Mouse (Mus musculus) layer of hippocampus, adult 8-10 months (tissue): ENCODE data around the gene Kdelc2. TPM values are rescaled to one million over a fixed set of nuclear protein-coding genes. Genes with fewer than 3 reads are reported as not detected.

Source experiments
- DNase-seq, 2 experiments: peaks; one replicate each; pipeline ENCODE4 v3.0.0; 2022; ENCODE audit warnings: low spot score in 2 of 2
- microRNA-seq, 2 experiments: library from miRNA; unstranded; fragments of <30 nt; microRNA quantifications; one replicate each; pipeline ENCODE4 v1.2.0; 2022
- total RNA-seq, 4 experiments: library from RNA; stranded (reverse); gene quantifications; 2 replicates each; pipeline ENCODE4 v1.2.4; 2022

The Kdelc2 gene
- total RNA-seq, 4 experiments from 2014 or later = 6.3 to 9.5 (median 7.7) TPM

DNA sequence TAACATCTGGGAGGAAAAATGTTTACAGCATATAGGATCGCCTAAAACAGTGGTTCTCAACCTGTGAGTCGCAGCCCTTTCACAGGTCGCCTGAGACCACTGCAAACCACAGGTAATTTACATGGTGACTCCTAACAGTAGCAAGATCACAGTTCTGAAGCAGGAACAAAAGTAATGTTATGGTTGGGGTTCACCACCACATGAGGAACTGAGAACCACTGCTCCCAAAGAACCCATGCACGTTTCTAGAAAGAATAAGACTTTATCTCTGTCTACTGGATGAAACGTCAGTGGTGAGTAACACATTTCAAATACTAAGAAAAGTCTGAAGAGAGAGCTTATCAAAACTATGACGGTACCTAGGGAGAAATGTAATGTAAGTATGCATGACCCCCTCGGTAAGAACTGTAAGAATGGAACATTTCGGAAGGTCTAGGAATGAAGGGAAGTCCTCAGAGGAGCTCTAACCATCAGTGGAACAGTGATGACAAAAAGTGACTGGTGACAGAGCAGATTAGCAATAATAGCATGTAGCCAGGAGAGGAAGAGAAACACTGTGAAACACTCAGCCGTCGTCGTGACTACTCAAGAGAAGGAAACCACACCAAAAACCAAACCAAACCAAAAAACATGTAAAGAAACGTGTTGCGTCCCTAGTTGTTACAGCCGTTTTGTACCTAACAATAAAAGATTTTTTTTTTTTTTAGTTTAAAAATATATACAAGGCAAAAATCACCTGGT lies 52.2 kb downstream of the Kdelc2 start:
- no peak for DNase-seq

DNA sequence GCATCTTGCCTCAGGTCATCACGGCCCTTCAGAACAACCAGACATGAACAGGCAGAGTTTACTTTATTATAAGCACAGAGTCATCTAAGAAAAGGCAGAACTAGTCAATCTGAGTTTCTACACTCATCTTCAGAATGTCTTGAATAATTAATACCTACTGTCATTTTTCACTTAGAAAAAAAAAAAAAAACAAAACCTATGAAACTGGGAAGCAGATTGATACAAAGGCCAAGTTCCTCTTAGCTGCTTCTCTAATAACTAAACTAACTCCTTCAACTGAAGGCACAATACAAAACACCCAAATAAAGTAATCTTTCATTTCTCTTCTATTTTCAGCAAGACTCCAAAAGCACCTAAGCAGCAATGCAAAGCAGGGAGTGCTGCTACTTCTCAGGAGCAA lies 66.8 kb downstream of the Kdelc2 start:
- no peak for DNase-seq

Small RNA genes within 50 kb of the gene (microRNA-seq; reads per million reads assigned to microRNA genes)
- 0 reads per million in 2 experiments for gene Mir130c

Other genes starting within 250 kb of the Kdelc2 start
- 10 to 100 TPM; 20.1 to 20.8 (median 20.3) TPM for gene Ddx10, start 136.0 kb upstream of the Kdelc2 start, total RNA-seq
- gene Exph5, start 82.4 kb upstream of the Kdelc2 start, total RNA-seq = 1 to 10 TPM; 4.1 to 5.1 (median 4.8) TPM
- gene 4930550C14Rik, start 18.3 kb downstream of the Kdelc2 start, total RNA-seq = under 1 TPM in 3 of 4 experiments, not detected in 1; 0.36 to 0.65 (median 0.39) TPM
- gene Atm, start 152.7 kb downstream of the Kdelc2 start, total RNA-seq = 10 to 100 TPM; 18.8 to 26.8 (median 21.5) TPM
- gene Npat, start 153.0 kb downstream of the Kdelc2 start, total RNA-seq = 10 to 100 TPM; 16.1 to 21.1 (median 18.8) TPM
- 10 to 100 TPM; 61.7 to 70.1 (median 68.1) TPM for gene Acat1, start 226.4 kb downstream of the Kdelc2 start, total RNA-seq